Mouse (Mus musculus) T-cell, adult 2 months (primary cell): Measurements from ENCODE around the gene Sptb.

Experiments
- DNase-seq: peaks from one replicate; pipeline ENCODE4 v3.0.0; 2022; ENCODE audit warnings: low spot score

The Sptb gene

GRCm38 (mm10) chr12:76608241-76608640 is 102.1 kb downstream of the Sptb start:
- no peak for DNase-seq

- DNase-seq: no peak
Measured at GRCm38 (mm10) chr12:76605837-76606236, 104.5 kb downstream of the Sptb start.

- DNase-seq: no peak
Measured at GRCm38 (mm10) chr12:76604546-76604945, 105.8 kb downstream of the Sptb start.

- no peak for DNase-seq
Measured at GRCm38 (mm10) chr12:76603779-76604178, 106.6 kb downstream of the Sptb start.

GRCm38 (mm10) chr12:76598196-76598928 is 112.0 kb downstream of the Sptb start:
- no peak for DNase-seq

GRCm38 (mm10) chr12:76597577-76598100 is 112.7 kb downstream of the Sptb start:
- DNase-seq: no peak

- DNase-seq: peak; percentile 42
Measured at GRCm38 (mm10) chr12:76596292-76597023, 113.9 kb downstream of the Sptb start.

GRCm38 (mm10) chr12:76595830-76596229 is 114.5 kb downstream of the Sptb start:
- DNase-seq: no peak

GRCm38 (mm10) chr12:76594556-76594955 is 115.8 kb downstream of the Sptb start:
- no peak for DNase-seq

GRCm38 (mm10) chr12:76593839-76594322 is 116.5 kb downstream of the Sptb start:
- DNase-seq: peak; percentile 20

- no peak for DNase-seq
Measured at GRCm38 (mm10) chr12:76593254-76593653, 117.1 kb downstream of the Sptb start.

- DNase-seq: peak; percentile 16
Measured at GRCm38 (mm10) chr12:76592213-76592612, 118.1 kb downstream of the Sptb start.

GRCm38 (mm10) chr12:76591037-76591436 is 119.3 kb downstream of the Sptb start:
- DNase-seq: no peak

- DNase-seq: no peak
Measured at GRCm38 (mm10) chr12:76589531-76589930, 120.8 kb downstream of the Sptb start.

- DNase-seq: no peak
Measured at GRCm38 (mm10) chr12:76587357-76587756, 123.0 kb downstream of the Sptb start.

- no peak for DNase-seq
Measured at GRCm38 (mm10) chr12:76585028-76585427, 125.3 kb downstream of the Sptb start.

- DNase-seq: no peak
Measured at GRCm38 (mm10) chr12:76583454-76583853, 126.9 kb downstream of the Sptb start.

GRCm38 (mm10) chr12:76582841-76583240 is 127.5 kb downstream of the Sptb start:
- no peak for DNase-seq

- DNase-seq: no peak
Measured at GRCm38 (mm10) chr12:76582139-76582538, 128.2 kb downstream of the Sptb start.

GRCm38 (mm10) chr12:76579806-76580205 is 130.5 kb downstream of the Sptb start:
- DNase-seq: no peak

- no peak for DNase-seq
Measured at GRCm38 (mm10) chr12:76578465-76578864, 131.9 kb downstream of the Sptb start.

- DNase-seq: no peak
Measured at GRCm38 (mm10) chr12:76577858-76578257, 132.5 kb downstream of the Sptb start.

GRCm38 (mm10) chr12:76576806-76577205 is 133.5 kb downstream of the Sptb start:
- no peak for DNase-seq
